Mouse (Mus musculus) stomach, embryonic 16.5 days (tissue): ENCODE data around the gene Macrod2. TPM values are rescaled to one million over a fixed set of nuclear protein-coding genes. Genes with fewer than 3 reads are reported as not detected.

Source experiments
- ATAC-seq: fragments of 200-750 bp; cut with Nextera tagmentation; 2 replicates; pipeline ENCODE4 v1.8.0; 2017; ENCODE audit warnings: moderate number of reproducible peaks, moderate TSS enrichment; ENCODE audit not compliant: insufficient read depth, low FRiP score
- H3K27ac ChIP-seq: fragments of 300-500 bp; sonication (generic); 2 replicates; pipeline ENCODE4 v1.5.1; 2014; ENCODE audit warnings: low read length
- H3K27me3 ChIP-seq: fragments of 300-500 bp; sonication (generic); 2 replicates; pipeline ENCODE4 v1.6.1; 2014; ENCODE audit warnings: low read length, control low read depth, mixed read lengths; ENCODE audit not compliant: control insufficient read depth, insufficient read depth
- H3K36me3 ChIP-seq: fragments of 300-500 bp; sonication (generic); 2 replicates; pipeline ENCODE4 v1.6.1; 2014; ENCODE audit warnings: low read length; ENCODE audit not compliant: control insufficient read depth, insufficient read depth
- H3K4me1 ChIP-seq: fragments of 300-500 bp; sonication (generic); 2 replicates; pipeline ENCODE4 v1.6.1; 2014; ENCODE audit warnings: low read length, control low read depth, mixed read lengths; ENCODE audit not compliant: control insufficient read depth, insufficient read depth
- H3K4me2 ChIP-seq: fragments of 300-500 bp; sonication (generic); 2 replicates; pipeline ENCODE4 v1.6.1; 2014; ENCODE audit warnings: low read depth, low read length, mixed read lengths
- H3K4me3 ChIP-seq: fragments of 300-500 bp; sonication (generic); replicated peaks from 2 replicates; pipeline ENCODE4 v1.5.1; 2014; ENCODE audit warnings: mild to moderate bottlenecking, low read length
- H3K9ac ChIP-seq: fragments of 300-500 bp; sonication (generic); 2 replicates; pipeline ENCODE4 v1.6.1; 2014; ENCODE audit warnings: low read length
- H3K9me3 ChIP-seq: fragments of 300-500 bp; sonication (generic); replicated peaks from 2 replicates; pipeline ENCODE4 v1.6.1; 2016; ENCODE audit warnings: low read length, control low read depth; ENCODE audit not compliant: control insufficient read depth
- WGBS: fragments of 180-500 bp; shearing (Covaris S2); extraction: QIAGEN DNeasy Blood & Tissue Kit; methylation state at CpG from one replicate; pipeline ENCODE4 v1.1.7; 2014; 5-methylcytosine and 5-hydroxymethylcytosine counted together
- polyA plus RNA-seq: library from polyadenylated mRNA; unstranded; fragments of >200 nt; fragmentation: Nextera tagmentation; extraction: Ambion mirVana; gene quantifications from 2 replicates; pipeline ENCODE4 v1.2.1, GENCODE M21; 2015

Macrod2 gene
- polyA plus RNA-seq, 1 experiment from 2014 or later = 45.4 TPM

GRCm38 (mm10) chr2:140475770-140476169, 80.7 kb downstream of the Macrod2 start:
- no peaks in the 10 kb centered on the region for H3K4me1 ChIP-seq
- H3K4me3 ChIP-seq = no peak overlapping the region
- H3K9ac ChIP-seq = no peak overlapping the region
- no peak for ATAC-seq
- no peaks in the 10 kb centered on the region for H3K9me3 ChIP-seq
- H3K4me2 ChIP-seq = no peak overlapping the region
- no peaks in the 10 kb centered on the region for H3K27me3 ChIP-seq
- no peak overlapping the region for H3K27ac ChIP-seq
- no peaks in the 10 kb centered on the region for H3K36me3 ChIP-seq
- 85% methylated on average over 2 of the region's 2 CpGs for WGBS

- Histone ChIP-seq H3K27ac (no peak overlapping the region), H3K9ac (no peak overlapping the region), H3K4me3 (no peak overlapping the region), H3K9me3 (no peaks in the 10 kb centered on the region), H3K4me2 (no peak overlapping the region), H3K27me3 (no peaks in the 10 kb centered on the region), H3K36me3 (no peaks in the 10 kb centered on the region), H3K4me1 (no peaks in the 10 kb centered on the region)
- WGBS = 86% methylated on average over 4 of the region's 4 CpGs
- no peak for ATAC-seq
Measured at GRCm38 (mm10) chr2:140476891-140477290, 81.8 kb downstream of the Macrod2 start.

GRCm38 (mm10) chr2:140482604-140483003, 87.5 kb downstream of the Macrod2 start:
- H3K4me2 ChIP-seq = no peak overlapping the region
- 85% methylated on average over 2 of the region's 2 CpGs for WGBS

GRCm38 (mm10) chr2:140497688-140498087, 102.6 kb downstream of the Macrod2 start:
- H3K36me3 ChIP-seq = no peaks in the 10 kb centered on the region
- no peaks in the 10 kb centered on the region for H3K4me1 ChIP-seq
- 45% methylated on average over 3 of the region's 3 CpGs for WGBS
- no peaks in the 10 kb centered on the region for H3K27me3 ChIP-seq
- H3K4me2 ChIP-seq = no peak overlapping the region
- no peak overlapping the region for H3K27ac ChIP-seq
- no peak for ATAC-seq
- H3K9me3 ChIP-seq = no peaks in the 10 kb centered on the region
- H3K4me3 ChIP-seq = no peak overlapping the region
- H3K9ac ChIP-seq = no peak overlapping the region

More at GRCm38 (mm10) chr2:140482604-140483003, 87.5 kb downstream of the Macrod2 start:
- no peaks in the 10 kb centered on the region for H3K36me3 ChIP-seq
- H3K4me1 ChIP-seq = no peaks in the 10 kb centered on the region
- no peaks in the 10 kb centered on the region for H3K27me3 ChIP-seq
- no peak overlapping the region for H3K9ac ChIP-seq
- H3K9me3 ChIP-seq = no peaks in the 10 kb centered on the region
- ATAC-seq = no peak
- H3K27ac ChIP-seq = no peak overlapping the region
- no peak overlapping the region for H3K4me3 ChIP-seq

- Histone ChIP-seq H3K4me1 (no peaks in the 10 kb centered on the region), H3K9ac (no peak overlapping the region), H3K4me2 (no peak overlapping the region), H3K9me3 (no peaks in the 10 kb centered on the region), H3K27ac (no peak overlapping the region), H3K36me3 (no peaks in the 10 kb centered on the region), H3K27me3 (no peaks in the 10 kb centered on the region), H3K4me3 (no peak overlapping the region)
- WGBS = 18% methylated on average over 5 of the region's 5 CpGs
- ATAC-seq = no peak
Measured at GRCm38 (mm10) chr2:140500951-140501350, 105.8 kb downstream of the Macrod2 start.

- H3K9ac ChIP-seq = no peak overlapping the region
- 95% methylated on average over 2 of the region's 2 CpGs for WGBS
- H3K36me3 ChIP-seq = no peaks in the 10 kb centered on the region
- H3K4me3 ChIP-seq = no peak overlapping the region
- no peak overlapping the region for H3K27ac ChIP-seq
- H3K4me2 ChIP-seq = no peak overlapping the region
- H3K27me3 ChIP-seq = no peaks in the 10 kb centered on the region
- no peaks in the 10 kb centered on the region for H3K4me1 ChIP-seq
- ATAC-seq = no peak
- no peaks in the 10 kb centered on the region for H3K9me3 ChIP-seq
Measured at GRCm38 (mm10) chr2:140521472-140521871, 126.4 kb downstream of the Macrod2 start.

GRCm38 (mm10) chr2:140530214-140530613, 135.1 kb downstream of the Macrod2 start:
- no peaks in the 10 kb centered on the region for H3K4me1 ChIP-seq
- H3K27me3 ChIP-seq = no peaks in the 10 kb centered on the region
- H3K27ac ChIP-seq = no peak overlapping the region
- H3K36me3 ChIP-seq = no peaks in the 10 kb centered on the region
- ATAC-seq = no peak
- 60% methylated on average over 2 of the region's 2 CpGs for WGBS
- no peak overlapping the region for H3K4me2 ChIP-seq
- H3K9me3 ChIP-seq = no peaks in the 10 kb centered on the region
- H3K4me3 ChIP-seq = no peak overlapping the region
- no peak overlapping the region for H3K9ac ChIP-seq

GRCm38 (mm10) chr2:140532024-140532423, 136.9 kb downstream of the Macrod2 start:
- no peaks in the 10 kb centered on the region for H3K9me3 ChIP-seq
- WGBS = 38% methylated on average over 3 of the region's 3 CpGs
- H3K9ac ChIP-seq = no peak overlapping the region
- no peaks in the 10 kb centered on the region for H3K36me3 ChIP-seq
- no peak overlapping the region for H3K27ac ChIP-seq
- no peak overlapping the region for H3K4me2 ChIP-seq
- no peak for ATAC-seq
- H3K4me1 ChIP-seq = no peaks in the 10 kb centered on the region
- no peaks in the 10 kb centered on the region for H3K27me3 ChIP-seq
- no peak overlapping the region for H3K4me3 ChIP-seq

- Histone ChIP-seq H3K4me3 (no peak overlapping the region), H3K9me3 (no peaks in the 10 kb centered on the region), H3K27ac (no peak overlapping the region), H3K4me2 (no peak overlapping the region), H3K36me3 (no peaks in the 10 kb centered on the region), H3K4me1 (no peaks in the 10 kb centered on the region), H3K27me3 (no peaks in the 10 kb centered on the region), H3K9ac (no peak overlapping the region)
- WGBS = 75% methylated on average over 9 of the region's 9 CpGs
- no peak for ATAC-seq
Measured at GRCm38 (mm10) chr2:140532859-140533519, 137.9 kb downstream of the Macrod2 start.
